Mouse (Mus musculus): ENCODE results near the gene Cyp4f37. TPM values are rescaled to one million over a fixed set of nuclear protein-coding genes. Genes with fewer than 3 reads are reported as not detected.

The Cyp4f37 gene
- polyA plus RNA-seq, 1 experiment from 2014 or later = not detected

DNA sequence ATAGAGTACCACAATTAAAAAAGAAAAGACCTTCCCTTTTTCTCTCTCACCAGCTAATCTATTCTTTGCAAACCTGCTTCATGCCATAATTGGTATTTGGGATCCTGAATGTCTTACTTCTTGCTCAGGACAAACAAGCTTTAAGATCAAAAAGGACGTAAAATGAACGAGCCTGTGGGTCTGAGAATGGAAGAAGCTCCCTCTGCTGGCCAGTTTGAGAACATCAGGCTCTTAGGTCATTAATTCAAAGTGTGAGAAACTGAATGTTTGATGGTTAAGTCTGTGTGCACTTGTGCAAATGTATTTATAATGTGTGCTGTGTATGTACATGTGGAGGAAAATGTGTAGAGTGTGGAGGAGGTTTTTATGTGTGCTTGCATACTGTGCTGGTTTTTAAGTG, 59.3 kb downstream of the Cyp4f37 start:
- Histone ChIP-seq H3K9ac (no peak overlapping the region), H3K27ac (replicated peaks) (no peak overlapping the region), H3K4me2 (no peak overlapping the region), H3K4me1 (replicated peaks) (0 out of 2 replicates have a peak, but pooled peaks cover 6% of the 10 kb centered on the region), H3K27me3 (no peaks in the 10 kb centered on the region), H3K4me3 (replicated peaks) (no peak overlapping the region), H3K9me3 (replicated peaks) (no peaks in the 10 kb centered on the region), H3K36me3 (replicated peaks) (no peaks in the 10 kb centered on the region)
- ATAC-seq (ENCODE audit: insufficient read depth) = no peak
- WGBS (ENCODE audit: insufficient replicate concordance) = 14% methylated on average over 2 of the region's 2 CpGs

DNA sequence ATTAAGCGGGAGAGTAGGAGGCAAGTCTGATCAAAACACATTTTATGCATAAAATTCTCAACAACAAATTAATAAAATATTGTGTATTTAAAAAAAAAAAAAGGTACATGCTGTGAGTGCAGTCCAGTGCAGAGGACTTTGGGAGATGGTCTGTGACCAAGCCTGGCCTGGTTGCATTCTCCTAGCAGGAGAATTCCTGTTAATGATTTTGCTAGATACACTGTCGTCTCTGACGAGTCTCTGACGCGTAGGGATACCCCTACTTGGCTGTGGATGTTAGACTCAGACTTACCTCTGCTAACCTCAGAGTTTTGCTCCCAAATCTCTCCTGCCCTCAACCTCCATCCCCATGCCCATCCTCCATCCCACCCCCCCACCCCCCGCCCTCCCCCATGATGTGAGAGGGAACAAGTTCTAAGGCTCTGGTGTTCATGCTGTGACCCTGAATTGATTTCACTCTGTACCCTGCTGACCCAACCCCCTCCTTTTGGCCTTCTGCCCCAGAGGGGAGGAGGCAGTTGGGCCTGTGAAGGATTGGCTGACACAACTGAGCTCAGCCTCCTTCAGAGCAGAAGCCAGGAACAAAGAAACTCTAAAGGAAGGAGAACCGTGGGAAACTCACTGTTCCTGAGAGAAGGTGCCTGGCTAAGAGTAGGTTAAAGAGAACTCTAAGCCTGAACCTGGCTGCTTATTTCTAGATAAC, 64.1 kb downstream of the Cyp4f37 start, which contains the start of gene Cyp4f15:
Gene Cyp4f15, plus strand, starts transcription at position 580 of the 703 bp plus-strand sequence.
- Histone ChIP-seq H3K4me3 (replicated peaks) (peak within 1 kb of the TSS; percentile 20), H3K36me3 (replicated peaks) (no peaks in the 10 kb centered on the region), H3K4me2 (peak within 1 kb of the TSS; percentile 49), H3K4me1 (replicated peaks) (0 out of 2 replicates have a peak, but pooled peaks cover 6% of the 10 kb centered on the region), H3K9me3 (replicated peaks) (no peaks in the 10 kb centered on the region), H3K27me3 (no peaks in the 10 kb centered on the region), H3K27ac (replicated peaks) (peak within 1 kb of the TSS; percentile 51), H3K9ac (no peak within 1 kb of the TSS)
- WGBS (ENCODE audit: insufficient replicate concordance) = 25% methylated on average over 7 of the region's 7 CpGs
- peak; percentile 83 for ATAC-seq (ENCODE audit: insufficient read depth)

Other genes with a start within 250 kb of the Cyp4f37 start
- gene Wiz, start 231.9 kb upstream of the Cyp4f37 start, polyA plus RNA-seq (2015; fragmentation: Nextera tagmentation; extraction: Ambion mirVana) = 6.2 and 6.7 TPM in 2 replicates
- gene Rasal3, start 217.7 kb upstream of the Cyp4f37 start, polyA plus RNA-seq (2015; fragmentation: Nextera tagmentation; extraction: Ambion mirVana) = 2.4 and 4.0 TPM in 2 replicates
- 7.2 and 9.2 TPM in 2 replicates for gene Pglyrp2, start 197.1 kb upstream of the Cyp4f37 start, polyA plus RNA-seq (2015; fragmentation: Nextera tagmentation; extraction: Ambion mirVana)
- 0.52 and 0.83 TPM in 2 replicates for gene Cyp4f39, start 168.6 kb upstream of the Cyp4f37 start, polyA plus RNA-seq (2015; fragmentation: Nextera tagmentation; extraction: Ambion mirVana)
- gene Cyp4f17, start 115.3 kb upstream of the Cyp4f37 start, polyA plus RNA-seq (2015; fragmentation: Nextera tagmentation; extraction: Ambion mirVana) = 0.64 and 0.85 TPM in 2 replicates
- gene Cyp4f16, start 84.8 kb upstream of the Cyp4f37 start, polyA plus RNA-seq (2015; fragmentation: Nextera tagmentation; extraction: Ambion mirVana) = 4.3 and 4.5 TPM in 2 replicates
- not detected in 2 replicates for gene Cyp4f40, start 37.6 kb downstream of the Cyp4f37 start, polyA plus RNA-seq (2015; fragmentation: Nextera tagmentation; extraction: Ambion mirVana)
- gene Cyp4f15, start 64.3 kb downstream of the Cyp4f37 start, polyA plus RNA-seq (2015; fragmentation: Nextera tagmentation; extraction: Ambion mirVana) = 6.5 and 7.5 TPM in 2 replicates
- gene Zfp871, start 167.0 kb downstream of the Cyp4f37 start, polyA plus RNA-seq (2015; fragmentation: Nextera tagmentation; extraction: Ambion mirVana) = 8.4 and 9.8 TPM in 2 replicates
- 0.06 and 0.15 TPM in 2 replicates for gene Zfp811, start 188.6 kb downstream of the Cyp4f37 start, polyA plus RNA-seq (2015; fragmentation: Nextera tagmentation; extraction: Ambion mirVana)
- gene Zfp799, start 209.0 kb downstream of the Cyp4f37 start, polyA plus RNA-seq (2015; fragmentation: Nextera tagmentation; extraction: Ambion mirVana) = 1.2 and 1.7 TPM in 2 replicates